Mouse (Mus musculus): ENCODE results near the gene Sgsh. TPM values are rescaled to one million over a fixed set of nuclear protein-coding genes. Genes with fewer than 3 reads are reported as not detected.

Sgsh gene
- polyA plus RNA-seq (2014; fragmentation: Nextera tagmentation; extraction: Ambion mirVana), result 4.4 and 5.0 TPM in 2 replicates

DNA sequence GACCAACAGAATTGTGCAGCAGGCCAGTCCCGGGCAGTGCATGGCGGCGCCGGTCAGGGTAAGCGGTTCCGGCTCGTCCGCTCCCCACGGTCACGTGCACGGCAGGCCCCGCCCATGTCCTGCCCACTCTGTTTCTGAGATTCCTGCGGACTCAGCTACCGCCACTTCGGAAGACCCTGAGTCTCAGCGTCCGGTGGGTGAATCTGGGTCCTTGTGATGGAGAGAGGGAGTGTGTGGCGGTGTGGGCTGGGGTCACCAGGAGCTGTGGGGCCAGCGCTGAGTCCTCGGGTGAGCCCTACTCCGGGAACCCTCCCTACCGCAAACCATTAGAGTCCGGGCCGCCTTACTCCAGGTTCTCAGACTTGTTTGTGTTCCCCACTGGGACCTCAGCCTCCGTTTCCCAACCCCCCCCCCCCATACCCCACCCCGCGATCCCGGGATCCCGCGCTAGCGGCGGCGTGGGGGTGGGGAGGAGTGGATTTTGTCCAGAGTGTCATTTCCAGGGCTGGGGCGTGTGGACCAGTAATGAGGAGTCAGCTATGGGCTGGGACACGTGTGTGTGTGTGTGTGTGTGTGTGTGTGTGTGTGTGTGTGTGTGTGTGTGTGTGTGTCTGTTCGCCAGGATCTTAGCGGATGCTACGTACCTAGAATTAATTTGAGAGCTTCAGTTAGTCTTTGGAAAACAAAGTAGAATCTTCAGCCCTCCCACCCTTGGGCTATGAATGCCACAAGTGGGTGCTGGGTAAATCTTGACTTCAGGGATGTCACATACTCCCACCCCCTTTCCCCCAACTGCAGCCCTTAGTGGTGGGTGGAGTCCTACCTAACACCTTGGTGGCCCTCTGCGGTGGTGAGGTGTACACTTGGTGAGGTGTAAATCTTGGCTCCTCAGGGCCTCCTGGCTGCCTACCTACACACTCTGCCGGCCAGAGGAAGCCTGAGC, at the start of gene Sgsh, which contains the start of gene Slc26a11:
Gene Sgsh (minus strand): TSS at position 94 of the 943 bp plus-strand sequence.
Gene Slc26a11 (plus strand): TSS at position 115 of the 943 bp plus-strand sequence.
- H3K9me3 ChIP-seq (ENCODE audit: control insufficient read depth, low read length), result no peaks in the 10 kb centered on the region
- no peaks in the 10 kb centered on the region for H3K27me3 ChIP-seq (ENCODE audit: control insufficient read depth, insufficient read depth, low read length)
- H3K27ac ChIP-seq (ENCODE audit: low read depth, low read length), result peak within 1 kb of the TSS; percentile 39; the same call in 1 of the 2 replicates
- peak within 1 kb of the TSS; percentile 92 for H3K4me2 ChIP-seq (ENCODE audit: low read depth, low read length)
- ATAC-seq (ENCODE audit: low read depth), result peak; percentile 93
- no peaks in the 10 kb centered on the region for H3K4me1 ChIP-seq (ENCODE audit: control insufficient read depth, insufficient read depth, low read length)
- no peaks in the 10 kb centered on the region for H3K36me3 ChIP-seq (ENCODE audit: control insufficient read depth, insufficient read depth, low read length)
- peak within 1 kb of the TSS; percentile 55 for H3K4me3 ChIP-seq (ENCODE audit: low read depth, low read length)
- peak within 1 kb of the TSS; percentile 50 for H3K9ac ChIP-seq (replicated peaks; ENCODE audit: low read depth, low read length)
- WGBS, result 2% methylated on average over 36 of the region's 40 CpGs

DNA sequence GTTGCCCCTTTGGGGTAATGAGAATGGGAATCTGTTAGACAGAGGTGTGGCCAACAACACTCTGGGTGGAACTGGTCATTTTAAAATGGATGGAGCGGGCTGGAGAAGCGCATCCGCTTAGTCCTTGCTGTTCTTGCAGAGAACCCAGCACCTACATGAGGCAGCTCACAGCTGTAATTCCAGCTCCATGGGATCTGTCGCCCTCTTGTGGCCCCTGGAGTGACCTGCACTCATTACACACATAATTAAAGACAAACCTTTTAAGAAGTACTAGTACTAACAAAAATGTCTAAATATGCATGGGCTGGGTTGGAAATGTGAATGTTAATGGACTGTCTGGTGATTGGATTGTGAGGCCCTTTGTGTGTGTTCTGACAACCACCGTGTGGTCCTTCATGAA, 49.3 kb upstream of the Sgsh start:
- Histone ChIP-seq H3K9ac (replicated peaks; ENCODE audit: low read depth, low read length) (no peak overlapping the region), H3K9me3 (ENCODE audit: control insufficient read depth, low read length) (no peaks in the 10 kb centered on the region), H3K4me2 (ENCODE audit: low read depth, low read length) (no peak overlapping the region), H3K27ac (ENCODE audit: low read depth, low read length) (no peak overlapping the region), H3K36me3 (ENCODE audit: control insufficient read depth, insufficient read depth, low read length) (no peaks in the 10 kb centered on the region), H3K4me3 (ENCODE audit: low read depth, low read length) (no peak overlapping the region), H3K4me1 (ENCODE audit: control insufficient read depth, insufficient read depth, low read length) (no peaks in the 10 kb centered on the region), H3K27me3 (ENCODE audit: control insufficient read depth, insufficient read depth, low read length) (no peaks in the 10 kb centered on the region)
- ATAC-seq (ENCODE audit: low read depth), result no peak
- WGBS, result 59% methylated on average over 5 of the region's 5 CpGs

DNA sequence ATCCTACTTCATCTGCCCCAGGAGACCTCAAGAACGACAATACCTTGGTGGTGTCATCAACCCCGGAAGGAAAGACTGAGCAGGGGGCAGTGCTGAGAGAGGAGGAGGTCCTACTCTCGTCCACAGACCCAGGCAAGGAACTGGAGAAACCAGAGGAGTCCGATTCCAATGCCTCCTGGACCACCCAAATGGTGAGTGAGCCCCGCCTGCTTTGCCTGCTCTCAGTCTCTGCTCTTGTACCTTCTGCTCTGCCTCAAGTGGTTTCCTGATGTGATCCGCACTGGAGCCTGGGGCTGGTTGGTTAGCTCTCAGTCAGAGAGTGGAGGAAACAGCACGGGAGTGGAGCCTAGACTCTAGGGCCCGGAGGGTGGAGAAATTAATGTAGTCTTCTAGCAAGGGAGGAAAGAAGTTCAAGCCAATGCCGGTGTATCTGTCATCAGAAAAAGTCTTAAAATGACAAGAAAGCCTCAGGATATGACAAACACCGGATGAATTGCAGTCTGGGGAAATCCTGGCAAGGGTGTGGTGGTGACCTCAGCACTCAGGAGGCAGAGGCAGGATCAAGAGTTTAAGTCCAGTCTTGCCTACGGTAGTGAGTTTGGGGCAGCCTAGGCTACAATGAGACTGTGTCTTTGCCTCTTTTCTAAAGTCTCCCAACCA, 47.3 kb upstream of the Sgsh start:
- Histone ChIP-seq H3K36me3 (ENCODE audit: control insufficient read depth, insufficient read depth, low read length) (no peaks in the 10 kb centered on the region), H3K9me3 (ENCODE audit: control insufficient read depth, low read length) (no peaks in the 10 kb centered on the region), H3K9ac (replicated peaks; ENCODE audit: low read depth, low read length) (no peak overlapping the region), H3K4me2 (ENCODE audit: low read depth, low read length) (no peak overlapping the region), H3K4me3 (ENCODE audit: low read depth, low read length) (no peak overlapping the region), H3K4me1 (ENCODE audit: control insufficient read depth, insufficient read depth, low read length) (no peaks in the 10 kb centered on the region), H3K27ac (ENCODE audit: low read depth, low read length) (no peak overlapping the region), H3K27me3 (ENCODE audit: control insufficient read depth, insufficient read depth, low read length) (no peaks in the 10 kb centered on the region)
- 65% methylated on average over 11 of the region's 11 CpGs for WGBS
- ATAC-seq (ENCODE audit: low read depth), result no peak

- Histone ChIP-seq H3K4me2 (ENCODE audit: low read depth, low read length) (no peak overlapping the region), H3K9me3 (ENCODE audit: control insufficient read depth, low read length) (no peaks in the 10 kb centered on the region), H3K27me3 (ENCODE audit: control insufficient read depth, insufficient read depth, low read length) (peaks cover 22% of the 10 kb centered on the region), H3K4me1 (ENCODE audit: control insufficient read depth, insufficient read depth, low read length) (0 out of 2 replicates have a peak, but pooled peaks cover 3% of the 10 kb centered on the region), H3K27ac (ENCODE audit: low read depth, low read length) (no peak overlapping the region), H3K9ac (replicated peaks; ENCODE audit: low read depth, low read length) (no peak overlapping the region), H3K36me3 (ENCODE audit: control insufficient read depth, insufficient read depth, low read length) (no peaks in the 10 kb centered on the region), H3K4me3 (ENCODE audit: low read depth, low read length) (no peak overlapping the region)
- no peak for ATAC-seq (ENCODE audit: low read depth)
- WGBS, result 44% methylated on average over 7 of the region's 7 CpGs
Observed at GRCm38 (mm10) chr11:119396461-119396860, 41.1 kb upstream of the Sgsh start.

GRCm38 (mm10) chr11:119395931-119396330, 40.6 kb upstream of the Sgsh start:
- Histone ChIP-seq H3K9me3 (ENCODE audit: control insufficient read depth, low read length) (no peaks in the 10 kb centered on the region), H3K9ac (replicated peaks; ENCODE audit: low read depth, low read length) (no peak overlapping the region), H3K27ac (ENCODE audit: low read depth, low read length) (no peak overlapping the region; the same call in 1 of the 2 replicates), H3K4me3 (ENCODE audit: low read depth, low read length) (no peak overlapping the region), H3K4me1 (ENCODE audit: control insufficient read depth, insufficient read depth, low read length) (0 out of 2 replicates have a peak, but pooled peaks cover 3% of the 10 kb centered on the region), H3K27me3 (ENCODE audit: control insufficient read depth, insufficient read depth, low read length) (peaks cover 25% of the 10 kb centered on the region), H3K36me3 (ENCODE audit: control insufficient read depth, insufficient read depth, low read length) (no peaks in the 10 kb centered on the region), H3K4me2 (ENCODE audit: low read depth, low read length) (no peak overlapping the region)
- ATAC-seq (ENCODE audit: low read depth), result no peak
- WGBS, result 12% methylated on average over 13 of the region's 13 CpGs

DNA sequence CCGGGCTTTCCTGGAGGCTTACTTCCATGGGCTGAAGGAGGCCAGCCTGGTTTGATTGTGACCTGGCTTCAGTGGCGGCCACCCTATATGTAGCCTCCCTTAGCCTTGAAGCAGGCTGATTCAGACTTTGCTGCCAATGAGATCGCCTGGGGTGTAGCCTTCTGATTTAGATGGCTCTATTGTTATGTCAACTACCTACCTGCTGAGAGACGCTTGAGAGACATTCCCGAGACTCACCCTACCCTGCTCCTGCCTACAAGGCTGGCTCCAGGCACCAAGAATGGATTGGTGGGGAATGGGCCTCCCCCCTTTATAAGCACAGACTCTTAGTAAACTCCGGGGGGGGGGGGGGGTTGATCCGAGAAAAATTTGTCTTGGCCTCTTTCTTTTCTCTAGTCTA, 40.1 kb upstream of the Sgsh start:
- peaks cover 30% of the 10 kb centered on the region for H3K27me3 ChIP-seq (ENCODE audit: control insufficient read depth, insufficient read depth, low read length)
- WGBS, result 10% methylated on average over 7 of the region's 7 CpGs

DNA sequence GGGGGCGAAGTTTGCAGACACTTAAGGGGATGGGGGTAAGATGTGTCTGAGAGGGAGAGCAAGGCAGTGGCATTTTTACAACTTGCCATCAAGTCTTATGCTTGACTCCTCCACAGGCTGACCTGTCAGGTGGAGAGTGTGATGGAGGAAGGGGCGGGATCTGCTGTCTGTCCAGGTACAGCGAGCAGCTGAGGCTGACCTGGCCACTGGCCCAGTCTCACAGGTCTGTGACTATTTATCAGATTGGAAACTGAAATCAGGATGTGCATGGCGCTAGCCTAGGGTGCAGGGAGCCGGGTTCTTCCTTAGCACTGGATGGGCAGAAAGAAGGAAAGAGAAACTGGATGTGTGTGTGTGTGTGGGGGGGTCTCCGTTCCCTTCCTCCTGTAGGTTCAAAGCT, 38.9 kb upstream of the Sgsh start:
- Histone ChIP-seq H3K9ac (replicated peaks; ENCODE audit: low read depth, low read length) (no peak overlapping the region), H3K27ac (ENCODE audit: low read depth, low read length) (no peak overlapping the region), H3K4me3 (ENCODE audit: low read depth, low read length) (no peak overlapping the region), H3K4me1 (ENCODE audit: control insufficient read depth, insufficient read depth, low read length) (peaks cover 10% of the 10 kb centered on the region; the same call in 1 of the 2 replicates), H3K4me2 (ENCODE audit: low read depth, low read length) (no peak overlapping the region), H3K36me3 (ENCODE audit: control insufficient read depth, insufficient read depth, low read length) (no peaks in the 10 kb centered on the region), H3K27me3 (ENCODE audit: control insufficient read depth, insufficient read depth, low read length) (peaks cover 38% of the 10 kb centered on the region), H3K9me3 (ENCODE audit: control insufficient read depth, low read length) (no peaks in the 10 kb centered on the region)
- 49% methylated on average over 6 of the region's 6 CpGs for WGBS
- no peak for ATAC-seq (ENCODE audit: low read depth)

More for the DNA sequence above, 40.1 kb upstream of the Sgsh start:
- no peak overlapping the region for H3K4me3 ChIP-seq (ENCODE audit: low read depth, low read length)
- no peak overlapping the region for H3K27ac ChIP-seq (ENCODE audit: low read depth, low read length)
- ATAC-seq (ENCODE audit: low read depth), result no peak
- no peaks in the 10 kb centered on the region for H3K9me3 ChIP-seq (ENCODE audit: control insufficient read depth, low read length)
- no peak overlapping the region for H3K9ac ChIP-seq (replicated peaks; ENCODE audit: low read depth, low read length)
- no peak overlapping the region for H3K4me2 ChIP-seq (ENCODE audit: low read depth, low read length)
- H3K4me1 ChIP-seq (ENCODE audit: control insufficient read depth, insufficient read depth, low read length), result peaks cover 5% of the 10 kb centered on the region; the same call in 1 of the 2 replicates
- no peaks in the 10 kb centered on the region for H3K36me3 ChIP-seq (ENCODE audit: control insufficient read depth, insufficient read depth, low read length)

DNA sequence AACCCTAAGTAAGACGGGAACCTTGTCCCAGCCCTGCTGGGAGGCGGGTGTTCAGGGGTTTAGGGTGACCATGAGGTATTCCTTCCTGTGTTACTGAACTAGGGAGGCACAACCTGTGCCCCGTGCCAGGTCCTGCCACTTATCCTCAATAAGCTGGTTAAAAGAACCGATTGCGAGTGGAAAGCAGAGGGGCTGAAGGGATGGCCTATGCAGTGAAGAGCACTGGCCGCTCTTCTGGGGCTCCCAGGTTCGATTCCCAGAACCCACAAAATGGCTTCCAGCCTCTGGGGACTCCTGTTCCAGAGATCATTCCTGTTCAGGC, 38.1 kb upstream of the Sgsh start:
- Histone ChIP-seq H3K4me3 (ENCODE audit: low read depth, low read length) (peak overlapping the region; percentile 27; the same call in 1 of the 2 replicates), H3K9me3 (ENCODE audit: control insufficient read depth, low read length) (no peaks in the 10 kb centered on the region), H3K36me3 (ENCODE audit: control insufficient read depth, insufficient read depth, low read length) (no peaks in the 10 kb centered on the region), H3K9ac (replicated peaks; ENCODE audit: low read depth, low read length) (no peak overlapping the region; the same call in 1 of the 2 replicates), H3K4me1 (ENCODE audit: control insufficient read depth, insufficient read depth, low read length) (peaks cover 10% of the 10 kb centered on the region; the same call in 1 of the 2 replicates), H3K27me3 (ENCODE audit: control insufficient read depth, insufficient read depth, low read length) (peaks cover 38% of the 10 kb centered on the region), H3K27ac (ENCODE audit: low read depth, low read length) (no peak overlapping the region), H3K4me2 (ENCODE audit: low read depth, low read length) (peak overlapping the region; percentile 46)
- 23% methylated on average over 7 of the region's 7 CpGs for WGBS
- ATAC-seq (ENCODE audit: low read depth), result no peak

All from neural tube, embryonic 14.5 days (tissue).